Mouse (Mus musculus): ENCODE results near the gene Yy1.
"Not testable (repeated sequence)": the region's sequence is repeated elsewhere in the genome, so short reads cannot be mapped to it uniquely, and the experiment has no call there.

Gene Yy1

GRCm38 (mm10) chr12:108826282-108826957 is 33.6 kb downstream of the Yy1 start:
- no peak for DNase-seq (ENCODE audit: low spot score in 2 of 2)

GRCm38 (mm10) chr12:108826958-108827535 is 34.3 kb downstream of the Yy1 start:
- no peak for DNase-seq (ENCODE audit: low spot score in 2 of 2)

- DNase-seq (ENCODE audit: low spot score in 2 of 2): no peak
Measured at GRCm38 (mm10) chr12:108827641-108828040, 34.9 kb downstream of the Yy1 start.

DNA sequence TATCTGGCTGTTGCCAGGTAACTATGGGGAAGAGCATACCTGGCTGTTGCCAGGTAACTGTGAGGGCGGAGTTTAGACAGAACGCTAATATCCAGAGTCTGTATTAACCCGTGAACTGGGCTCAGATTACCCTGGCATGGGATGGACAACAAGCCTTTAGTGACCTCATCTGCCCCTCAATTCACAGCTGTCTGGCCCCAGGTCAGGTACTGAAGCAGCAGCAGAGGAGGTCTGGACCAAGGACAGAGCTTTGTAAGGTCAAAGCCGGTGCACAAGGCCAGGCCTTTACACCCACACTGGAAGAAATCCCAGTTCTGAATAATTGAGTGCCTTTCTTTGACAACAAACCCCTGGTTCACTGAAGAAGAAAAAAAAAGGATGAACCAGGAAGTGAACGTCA is 36.9 kb downstream of the Yy1 start:
- DNase-seq (ENCODE audit: low spot score in 2 of 2): no peak

- DNase-seq (ENCODE audit: low spot score in 2 of 2): no peak
Measured at GRCm38 (mm10) chr12:108830358-108830757, 37.6 kb downstream of the Yy1 start.

- peak in 1 of 2 experiments; percentile 56 for DNase-seq (ENCODE audit: low spot score in 2 of 2)
Measured at GRCm38 (mm10) chr12:108831966-108832643, 39.3 kb downstream of the Yy1 start.

DNA sequence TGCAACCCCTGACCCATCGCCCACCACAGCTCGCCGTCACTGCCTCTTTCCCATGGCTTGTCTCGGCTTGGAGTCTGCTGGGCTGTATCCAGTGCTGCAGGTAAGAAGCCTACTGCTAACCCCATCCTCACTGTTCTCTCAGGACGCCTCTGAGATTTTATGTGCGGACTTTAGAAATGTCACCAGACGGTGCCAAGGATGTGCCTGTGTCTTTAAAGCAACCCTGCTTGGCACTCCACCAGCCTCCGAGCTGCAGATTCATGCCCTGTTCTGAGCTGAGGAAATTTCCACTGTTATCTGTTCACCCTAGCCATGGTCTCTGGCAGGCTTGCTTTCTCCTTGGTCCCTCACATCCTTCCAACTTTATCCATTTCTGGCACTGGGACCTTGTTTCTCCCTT is 40.1 kb downstream of the Yy1 start:
- no peak for DNase-seq (ENCODE audit: low spot score in 2 of 2)

- no peak for DNase-seq (ENCODE audit: low spot score in 2 of 2)
Measured at GRCm38 (mm10) chr12:108833408-108833807, 40.6 kb downstream of the Yy1 start.

DNA sequence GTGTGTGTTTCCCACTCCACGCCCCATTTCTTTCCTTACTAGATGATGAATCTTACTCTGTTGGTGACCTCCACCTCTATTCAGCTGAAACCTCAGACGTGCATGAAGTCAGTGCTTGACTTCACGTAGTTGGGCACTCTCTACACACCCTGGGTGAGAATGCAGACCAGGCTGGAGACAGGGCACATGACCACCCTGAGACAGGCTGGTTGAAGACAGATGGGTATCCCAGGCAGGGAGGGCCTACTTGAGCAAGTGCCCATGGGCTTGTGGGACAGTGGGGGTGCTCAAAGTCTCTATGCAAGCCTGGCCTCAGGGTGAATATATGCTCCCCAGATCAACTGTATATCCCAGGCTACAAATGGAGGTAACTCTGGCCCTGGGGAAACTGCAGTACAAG is 41.6 kb downstream of the Yy1 start:
- no peak for DNase-seq (ENCODE audit: low spot score in 2 of 2)

DNA sequence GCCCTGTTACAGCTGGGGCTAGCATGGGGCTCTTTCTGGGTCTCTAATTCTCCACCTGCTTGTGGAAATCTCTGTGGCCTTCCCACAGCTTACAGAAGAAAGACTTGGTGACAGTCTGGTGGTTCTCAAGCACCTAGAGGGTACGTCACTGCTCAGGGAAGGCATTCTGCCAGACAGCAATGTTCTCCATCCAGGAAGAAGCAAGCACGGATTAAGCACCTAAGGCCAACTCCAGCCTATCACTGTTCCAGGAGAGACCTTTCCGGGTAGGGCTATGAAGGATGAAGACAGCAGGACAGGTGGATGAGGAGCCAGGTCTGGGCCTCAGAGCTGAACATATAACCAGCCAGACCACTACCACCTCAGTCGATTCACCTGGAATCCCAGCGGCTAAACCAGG is 42.0 kb downstream of the Yy1 start:
- no peak for DNase-seq (ENCODE audit: low spot score in 2 of 2)

- DNase-seq (ENCODE audit: low spot score in 2 of 2): peak in 1 of 2 experiments; percentile 14
Measured at GRCm38 (mm10) chr12:108835208-108835839, 42.6 kb downstream of the Yy1 start.

DNA sequence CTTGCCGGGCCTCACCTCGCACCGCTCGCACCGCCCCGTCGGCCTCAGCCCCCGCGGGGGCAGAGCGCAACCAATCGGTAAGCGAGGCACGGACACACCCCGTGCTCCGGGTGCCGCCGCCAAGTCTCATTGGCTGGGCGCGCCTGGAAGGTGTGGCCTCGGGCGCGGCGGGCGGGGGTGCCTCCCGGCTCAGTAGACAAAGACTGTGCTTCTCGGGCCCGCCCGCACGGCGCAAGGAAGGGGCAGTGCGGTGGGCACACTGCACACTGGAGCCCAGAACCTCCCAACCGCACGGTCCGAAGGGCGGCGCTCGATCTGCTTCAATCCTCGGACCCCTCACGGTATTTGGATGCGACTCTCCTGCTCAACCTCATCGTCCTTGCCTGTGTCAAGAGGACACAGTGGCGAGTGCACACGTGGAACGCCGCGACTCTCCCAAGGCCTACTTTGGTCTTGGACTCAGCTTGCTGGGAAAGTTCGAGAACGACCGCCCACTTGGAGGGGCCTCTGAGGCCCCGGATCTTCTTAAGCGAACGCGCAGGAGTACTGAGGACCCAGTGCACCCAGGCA is 43.2 kb downstream of the Yy1 start, which contains the start of the genes Slc25a29 and Slc25a47:
Gene Slc25a29 (minus strand): TSS at position 44 of the 570 bp plus-strand sequence.
Gene Slc25a47 (plus strand): TSS at position 207 of the 570 bp plus-strand sequence.
- DNase-seq (ENCODE audit: low spot score in 2 of 2): peak; percentile 93 to 96

DNA sequence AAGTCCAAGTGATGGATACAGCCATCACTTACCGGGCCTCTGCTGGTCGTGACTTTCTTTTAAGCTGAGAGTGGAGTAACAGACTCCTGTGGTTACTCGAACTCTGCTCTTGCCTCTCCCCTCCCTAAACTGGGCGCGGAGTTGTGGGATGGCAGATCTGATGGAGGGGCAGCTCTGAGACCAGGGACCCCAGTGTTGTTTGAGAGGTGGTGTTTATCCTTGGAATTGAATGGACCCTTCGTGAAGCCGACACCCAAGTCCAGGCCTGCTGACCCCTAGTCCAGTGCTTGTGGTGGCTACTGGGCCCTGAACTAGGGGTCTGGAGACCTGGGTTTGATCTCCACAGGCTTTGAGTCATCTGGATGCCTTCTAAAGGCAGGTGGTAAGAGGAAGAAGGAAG is 43.9 kb downstream of the Yy1 start:
- DNase-seq (ENCODE audit: low spot score in 2 of 2): no peak

- DNase-seq (ENCODE audit: low spot score in 2 of 2): peak; percentile 31 to 70
Measured at GRCm38 (mm10) chr12:108841181-108841580, 48.4 kb downstream of the Yy1 start.

DNA sequence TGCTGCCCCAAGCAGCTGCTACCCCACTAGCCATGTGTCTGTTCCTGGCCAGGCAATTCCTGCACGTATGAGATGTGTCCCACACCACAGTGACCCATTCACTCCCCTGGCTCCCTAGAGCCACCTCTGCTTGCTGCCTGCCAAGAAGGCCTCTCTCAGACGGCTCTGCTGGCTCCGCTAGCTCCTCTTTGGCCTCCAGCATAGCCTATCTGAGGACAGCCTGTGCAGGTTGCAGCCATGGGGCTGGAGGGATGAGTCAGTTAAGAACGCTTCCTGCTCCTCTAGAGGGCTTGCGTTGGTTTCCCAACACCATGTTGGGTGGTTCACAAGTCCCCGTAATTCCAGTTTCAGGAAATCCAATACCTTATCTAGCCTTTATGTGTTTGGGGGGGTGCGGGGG is 49.9 kb downstream of the Yy1 start:
- no peak for DNase-seq (ENCODE audit: low spot score in 2 of 2)

GRCm38 (mm10) chr12:108848033-108848432 is 55.3 kb downstream of the Yy1 start:
- DNase-seq (ENCODE audit: low spot score in 2 of 2): not testable (repeated sequence)

- DNase-seq (ENCODE audit: low spot score in 2 of 2): no peak
Measured at GRCm38 (mm10) chr12:108849488-108850022, 56.8 kb downstream of the Yy1 start.

- no peak for DNase-seq (ENCODE audit: low spot score in 2 of 2)
Measured at GRCm38 (mm10) chr12:108850129-108850528, 57.4 kb downstream of the Yy1 start.

- no peak for DNase-seq (ENCODE audit: low spot score in 2 of 2)
Measured at GRCm38 (mm10) chr12:108850886-108851285, 58.1 kb downstream of the Yy1 start.

DNA sequence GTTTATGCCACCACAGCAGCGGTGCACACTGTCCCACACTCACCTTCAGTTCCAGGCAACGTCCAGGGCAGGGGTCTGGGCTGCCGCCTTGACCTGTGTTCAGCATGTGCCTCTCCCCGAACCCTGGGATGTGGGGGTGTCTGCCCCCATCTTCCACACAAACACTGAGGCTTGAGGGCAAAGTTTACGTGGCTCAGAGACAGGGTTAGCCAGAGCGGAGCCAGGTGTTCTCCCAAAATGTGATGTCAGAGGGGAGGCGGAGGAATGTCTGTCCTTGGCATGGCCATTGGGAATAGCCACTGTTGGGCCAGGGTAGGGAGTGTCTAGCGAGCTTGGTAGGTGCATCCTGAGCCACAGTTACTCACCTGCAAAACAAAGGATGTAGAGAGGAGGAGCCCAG is 60.0 kb downstream of the Yy1 start:
- no peak for DNase-seq (ENCODE audit: low spot score in 2 of 2)

DNA sequence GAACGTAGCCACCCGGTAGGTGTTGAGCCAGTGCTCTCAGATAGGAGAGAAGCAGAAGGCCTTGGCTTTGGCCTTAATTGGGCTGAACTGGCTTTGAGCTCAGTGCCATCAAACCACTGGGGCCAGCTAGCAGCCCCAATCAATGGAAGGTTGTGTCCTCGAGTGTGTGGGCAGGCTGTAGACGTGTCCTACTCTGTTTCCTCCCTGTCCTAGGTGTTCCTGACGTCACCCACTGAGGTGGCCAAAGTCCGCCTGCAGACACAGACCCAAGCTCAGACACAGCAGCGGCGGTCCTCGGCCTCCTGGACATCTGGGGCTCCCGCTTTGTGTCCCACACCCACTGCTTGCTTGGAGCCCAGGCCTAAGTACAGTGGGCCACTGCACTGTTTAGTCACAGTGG is 62.3 kb downstream of the Yy1 start:
- DNase-seq (ENCODE audit: low spot score in 2 of 2): no peak

GRCm38 (mm10) chr12:108856186-108856585 is 63.4 kb downstream of the Yy1 start:
- DNase-seq (ENCODE audit: low spot score in 2 of 2): no peak

Data from urinary bladder, adult 18-20 months (tissue).